9 mouse cellular contexts compared by ENCODE assay signal in the genomic region with DNA sequence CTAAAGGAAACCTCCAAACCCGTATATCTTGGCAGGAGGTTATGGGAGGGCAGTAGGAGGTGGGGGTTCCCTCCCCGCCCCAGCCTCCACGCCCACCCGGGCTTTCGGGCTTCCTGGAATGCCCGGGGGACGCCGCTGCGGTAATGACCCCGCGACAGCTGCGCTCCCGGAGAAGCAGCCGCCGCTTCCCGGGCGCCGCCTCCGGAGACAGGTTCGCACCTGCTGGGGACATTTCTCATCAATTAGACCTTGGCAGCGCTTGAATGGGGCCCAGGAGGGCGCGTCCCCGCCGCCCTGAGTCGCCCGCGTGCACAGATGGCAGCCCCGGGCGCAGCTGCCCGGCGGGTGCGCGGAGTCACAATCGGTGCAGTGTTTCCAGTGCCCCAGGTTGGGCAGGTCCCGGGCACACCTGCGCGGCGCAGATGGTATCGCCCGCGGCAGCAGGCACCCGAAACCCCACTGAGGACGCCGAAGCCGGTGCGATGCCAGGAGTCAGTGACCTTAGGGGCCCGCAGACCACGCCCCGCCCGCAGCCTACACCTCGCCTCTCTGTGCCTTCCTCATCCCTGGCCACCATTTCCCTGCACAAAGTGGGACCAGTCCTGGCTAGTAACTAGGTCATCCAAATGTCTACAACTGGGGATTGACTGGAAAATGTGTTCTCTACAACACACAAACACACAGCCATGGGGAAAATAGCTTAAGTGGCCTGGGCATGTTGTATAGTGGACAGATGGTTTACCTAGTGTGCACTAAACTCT. TPM values are rescaled to one million over a fixed set of nuclear protein-coding genes. Genes with fewer than 3 reads are reported as not detected.
DNase-seq lines count a peak whose midpoint lies in the region; ATAC-seq lines count a peak whose summit lies in the region.
"Had no signal": no experiment of that assay in that cellular context is flagged by ENCODE, and none has a peak within 500 bp of the region (broad histone marks: within the 10 kb centered on the region; RNA-seq: fewer than 3 reads in every experiment).

No protein-coding gene starts in this region.

- H3K27ac ChIP-seq in hindbrain, embryonic 14.5 days = no peak overlapping the region
- H3K27ac ChIP-seq in midbrain, embryonic 16.5 days (ENCODE audit: low read length) = no peak overlapping the region
- H3K27ac ChIP-seq: macrophage had no signal

- DNase-seq in embryo, embryonic 11 days = peak; percentile 78
- DNase-seq in hindbrain, embryonic 14.5 days (ENCODE audit: low spot score) = peak; percentile 45
- peak; percentile 9 for DNase-seq in liver
- DNase-seq in urinary bladder, postnatal 25 days (ENCODE audit: low spot score) = peak; percentile 16
- no peak for DNase-seq in layer of hippocampus, adult 9-10 months (ENCODE audit: low spot score)

- H3K4me3 ChIP-seq in megakaryocyte, embryonic 14.5 days (replicated peaks) = peak overlapping the region; percentile 81
- H3K4me3 ChIP-seq in hindbrain, embryonic 14.5 days (replicated peaks; ENCODE audit: low read length) = peak overlapping the region; percentile 41
- H3K4me3 ChIP-seq in midbrain, embryonic 16.5 days (ENCODE audit: low read depth, low read length) = peak overlapping the region; percentile 51

- peak overlapping the region; percentile 93 for H3K4me2 ChIP-seq in hindbrain, embryonic 14.5 days (replicated peaks)
- peak overlapping the region; percentile 92 for H3K4me2 ChIP-seq in midbrain, embryonic 16.5 days (ENCODE audit: low read length)

- peaks cover 78% of the 10 kb centered on the region for H3K27me3 ChIP-seq in megakaryocyte, embryonic 14.5 days (replicated peaks)
- H3K27me3 ChIP-seq in hindbrain, embryonic 14.5 days (ENCODE audit: control insufficient read depth, insufficient read depth, low read length) = no peaks in the 10 kb centered on the region
- H3K27me3 ChIP-seq in midbrain, embryonic 16.5 days (ENCODE audit: control insufficient read depth, insufficient read depth, low read depth, low read length) = no peaks in the 10 kb centered on the region

- H3K9me3 ChIP-seq in megakaryocyte, embryonic 14.5 days = no peaks in the 10 kb centered on the region
- H3K9me3 ChIP-seq in hindbrain, embryonic 14.5 days (ENCODE audit: control insufficient read depth, low read length) = no peaks in the 10 kb centered on the region
- H3K9me3 ChIP-seq in midbrain, embryonic 16.5 days (replicated peaks; ENCODE audit: control insufficient read depth, low read length, poor library complexity, severe bottlenecking) = no peaks in the 10 kb centered on the region

- H3K36me3 ChIP-seq in megakaryocyte, embryonic 14.5 days (replicated peaks; ENCODE audit: low read length) = no peaks in the 10 kb centered on the region
- H3K36me3 ChIP-seq in hindbrain, embryonic 14.5 days (replicated peaks; ENCODE audit: control insufficient read depth, insufficient read depth) = no peaks in the 10 kb centered on the region
- no peaks in the 10 kb centered on the region for H3K36me3 ChIP-seq in midbrain, embryonic 16.5 days (ENCODE audit: control insufficient read depth, insufficient read depth, low read length)

- under 1% methylated on average over 52 of the region's 52 CpGs for WGBS in hindbrain, embryonic 14.5 days
- WGBS in midbrain, embryonic 16.5 days = 1% methylated on average over 52 of the region's 52 CpGs

- H3K4me1 ChIP-seq in megakaryocyte, embryonic 14.5 days = peaks cover 10% of the 10 kb centered on the region
- H3K4me1 ChIP-seq in hindbrain, embryonic 14.5 days (replicated peaks; ENCODE audit: control insufficient read depth, insufficient read depth, low read length) = peaks cover 12% of the 10 kb centered on the region
- H3K4me1 ChIP-seq in midbrain, embryonic 16.5 days (ENCODE audit: control insufficient read depth, insufficient read depth, low read length) = peaks cover 13% of the 10 kb centered on the region; the same call in 1 of the 2 replicates

- peak overlapping the region; percentile 61 for H3K9ac ChIP-seq in hindbrain, embryonic 14.5 days
- peak overlapping the region; percentile 68 for H3K9ac ChIP-seq in midbrain, embryonic 16.5 days (ENCODE audit: low read depth, low read length)

- no peak for ATAC-seq in megakaryocyte, adult 5-6 weeks (ENCODE audit: poor library complexity, severe bottlenecking)
- peak; percentile 80 for ATAC-seq in hindbrain, embryonic 14.5 days (ENCODE audit: low FRiP score)
- peak; percentile 48; the same call in 1 of the 2 replicates for ATAC-seq in midbrain, embryonic 16.5 days

RNA-seq across cellular contexts. Expression of a gene that starts 31.4 kb away (rescaled TPM):
- 16.3 and 25.6 TPM in 2 replicates for polyA plus RNA-seq in megakaryocyte, embryonic 14.5 days (2012; ENCODE audit: insufficient read depth, low replicate concordance)
- 1.1 and 2.3 TPM in 2 replicates for total RNA-seq in megakaryocyte, adult 5-6 weeks (2015)
- total RNA-seq in megakaryocyte, adult 5-6 weeks (2017) = 0.55 and 1.3 TPM in 2 replicates
- polyA plus RNA-seq in hindbrain, embryonic 14.5 days (2014; fragmentation: Nextera tagmentation; extraction: Ambion mirVana) = 7.9 and 10.0 TPM in 2 replicates
- polyA plus RNA-seq in midbrain, embryonic 16.5 days (2015; fragmentation: Nextera tagmentation; extraction: Ambion mirVana) = 3.4 and 3.6 TPM in 2 replicates
- polyA plus RNA-seq: macrophage had no signal

RNA-seq across cellular contexts. Expression of a gene that starts 59.9 kb away (rescaled TPM):
- not detected in 2 replicates for polyA plus RNA-seq in megakaryocyte, embryonic 14.5 days (2012; ENCODE audit: insufficient read depth, low replicate concordance)
- total RNA-seq in megakaryocyte, adult 5-6 weeks (2015) = 0.05 TPM in 1 of 2 replicates, not detected in the other
- not detected in 2 replicates for total RNA-seq in megakaryocyte, adult 5-6 weeks (2017)
- 2.2 and 2.6 TPM in 2 replicates for polyA plus RNA-seq in hindbrain, embryonic 14.5 days (2014; fragmentation: Nextera tagmentation; extraction: Ambion mirVana)
- 1.7 and 1.9 TPM in 2 replicates for polyA plus RNA-seq in midbrain, embryonic 16.5 days (2015; fragmentation: Nextera tagmentation; extraction: Ambion mirVana)
- polyA plus RNA-seq: macrophage had no signal
